Mouse (Mus musculus): ENCODE data around the gene Ppm1d.

DNA sequence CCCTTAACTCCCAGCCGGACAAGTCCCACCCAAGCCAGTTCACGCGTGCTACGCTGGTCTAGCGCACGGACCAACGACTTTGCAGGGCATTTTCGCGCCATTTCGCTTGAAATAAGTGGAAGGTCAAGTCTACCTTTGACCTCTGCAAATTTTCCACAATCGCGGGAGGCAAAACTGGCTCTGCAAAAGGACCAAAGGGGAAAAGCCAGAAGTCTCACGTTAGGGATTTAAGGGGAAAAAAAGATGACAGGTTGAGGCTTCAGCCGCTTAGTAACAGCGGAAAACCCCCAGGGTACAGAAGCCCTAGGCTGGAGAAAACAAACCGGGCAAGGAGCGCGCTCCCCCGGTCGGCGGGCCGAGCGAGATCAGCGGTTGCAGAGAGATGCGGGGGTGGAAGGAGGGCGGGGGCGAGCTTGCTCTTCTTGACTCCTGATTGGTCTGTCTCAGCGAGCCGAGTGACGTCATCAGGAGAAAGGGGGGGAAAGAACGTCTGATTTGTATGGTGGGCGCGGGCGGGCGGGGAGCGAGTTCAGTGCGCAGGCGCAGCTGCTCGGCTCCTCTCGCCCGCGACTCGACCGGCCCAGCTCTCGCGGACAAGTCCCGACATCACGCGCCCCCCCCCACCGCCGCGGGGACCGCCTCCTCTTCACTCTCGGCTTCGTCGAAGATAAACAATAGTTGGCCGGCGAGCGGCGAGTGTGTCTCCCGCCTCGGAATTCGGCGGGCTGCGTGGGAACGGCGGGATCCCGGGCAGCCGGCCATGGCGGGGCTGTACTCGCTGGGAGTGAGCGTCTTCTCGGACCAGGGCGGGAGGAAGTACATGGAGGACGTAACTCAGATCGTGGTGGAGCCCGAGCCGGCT is at the start of gene Ppm1d:
- TF ChIP-seq POLR2A (IDR thresholded peaks at IDR 0.05; ENCODE audit: insufficient read length, low read depth): peak; percentile 78
- TF ChIP-seq USF1 (IDR thresholded peaks at IDR 0.05; ENCODE audit: low read depth): no peak
- peak; percentile 26 for TF ChIP-seq E2F4 (IDR thresholded peaks at IDR 0.05; ENCODE audit: insufficient read depth)

All from myocyte (in vitro differentiated cells).